Mouse (Mus musculus) layer of hippocampus, postnatal 36 days (tissue): ENCODE data around the gene Znrf1. TPM values are rescaled to one million over a fixed set of nuclear protein-coding genes. Genes with fewer than 3 reads are reported as not detected.

Source experiments
- DNase-seq, 2 experiments: peaks; one replicate each; pipeline ENCODE4 v3.0.0; 2022
- total RNA-seq, 2 experiments: library from RNA; stranded (reverse); gene quantifications; 2 replicates each; pipeline ENCODE4 v1.2.3; 2021

The Znrf1 gene
- total RNA-seq, 2 experiments from 2014 or later, result 110 to 118 TPM

DNA sequence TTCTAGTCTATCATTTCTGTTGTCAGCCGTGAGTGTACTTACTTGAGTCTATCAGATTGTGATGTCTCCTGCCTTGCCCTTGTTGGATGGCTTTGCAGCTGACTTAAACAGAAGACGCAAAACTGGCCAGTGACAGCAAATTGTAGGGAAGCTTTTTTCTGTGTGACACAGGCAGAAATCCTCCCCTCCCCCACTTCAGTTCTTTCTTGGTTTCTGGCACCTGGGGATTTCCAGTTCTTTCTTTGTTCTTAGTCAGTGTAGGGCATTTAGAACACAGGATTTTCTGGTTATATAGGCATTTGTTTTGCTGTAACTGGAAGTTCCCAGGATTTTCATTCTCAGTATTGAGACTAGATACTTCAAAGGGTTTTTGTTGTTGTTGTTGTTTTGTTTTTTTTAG, 34.5 kb downstream of the Znrf1 start:
- no peak for DNase-seq

DNA sequence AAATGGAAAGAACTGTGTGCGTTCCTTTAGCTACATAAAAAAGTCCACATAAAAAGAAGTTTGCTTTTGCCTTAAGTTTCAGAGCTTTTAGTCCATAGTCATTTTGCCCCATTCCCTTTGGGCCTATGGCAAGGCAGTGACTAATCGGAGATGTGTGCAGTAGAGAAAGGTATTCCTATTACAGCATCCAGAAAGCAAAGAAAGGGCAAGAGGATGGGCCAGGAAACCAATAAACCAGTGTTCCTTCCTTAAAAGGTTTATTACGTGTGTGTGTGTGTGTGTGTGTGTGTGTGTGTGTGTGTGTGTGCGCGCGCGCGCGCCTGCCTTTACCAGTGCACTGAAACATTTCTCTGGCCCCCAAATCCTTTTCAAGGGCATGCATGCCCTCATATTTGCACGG, 35.8 kb downstream of the Znrf1 start:
- no peak for DNase-seq

GRCm38 (mm10) chr8:111572431-111572830, 36.5 kb downstream of the Znrf1 start:
- DNase-seq, result no peak

DNA sequence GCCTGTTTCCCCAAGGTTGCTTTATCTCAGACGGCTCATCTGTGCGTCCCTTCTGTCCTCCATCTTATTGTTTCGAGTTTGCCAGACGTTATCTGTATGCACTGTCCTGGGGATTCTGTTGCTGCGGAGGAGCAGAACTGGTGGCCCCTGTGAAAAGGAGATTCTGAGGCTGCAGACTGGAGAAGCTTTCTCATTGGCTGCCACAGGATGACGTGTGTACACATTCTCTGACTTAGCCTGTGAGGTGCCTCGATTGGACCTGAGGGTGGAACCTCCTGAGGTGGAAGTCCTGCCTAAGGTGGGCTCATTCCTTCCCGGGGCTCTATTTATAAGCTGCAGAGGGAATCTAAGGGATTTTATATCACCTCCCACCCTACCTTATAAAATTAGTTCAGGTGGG, 37.7 kb downstream of the Znrf1 start:
- DNase-seq, result no peak

GRCm38 (mm10) chr8:111574016-111574415, 38.1 kb downstream of the Znrf1 start:
- DNase-seq, result no peak

GRCm38 (mm10) chr8:111575492-111575891, 39.6 kb downstream of the Znrf1 start:
- no peak for DNase-seq

DNA sequence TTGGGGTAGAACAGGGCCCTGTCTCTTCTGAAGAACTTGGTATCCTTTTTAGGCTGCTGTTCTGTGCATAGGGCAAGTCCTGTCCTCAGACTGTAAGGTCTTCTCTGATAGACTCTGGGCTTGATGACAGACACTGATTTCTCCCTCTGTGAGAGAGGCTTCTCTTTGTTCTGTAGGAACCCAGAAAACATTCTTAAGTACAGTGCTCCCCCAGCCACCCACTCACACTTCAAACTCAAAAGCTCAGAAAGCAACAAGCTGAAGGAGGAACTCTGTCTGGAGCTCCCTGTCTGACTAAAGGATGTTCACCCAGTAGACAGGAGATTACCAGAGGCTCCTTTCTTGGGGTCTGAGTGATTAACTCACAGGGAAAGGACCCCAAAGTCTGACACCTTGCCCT, 40.6 kb downstream of the Znrf1 start:
- no peak for DNase-seq

DNA sequence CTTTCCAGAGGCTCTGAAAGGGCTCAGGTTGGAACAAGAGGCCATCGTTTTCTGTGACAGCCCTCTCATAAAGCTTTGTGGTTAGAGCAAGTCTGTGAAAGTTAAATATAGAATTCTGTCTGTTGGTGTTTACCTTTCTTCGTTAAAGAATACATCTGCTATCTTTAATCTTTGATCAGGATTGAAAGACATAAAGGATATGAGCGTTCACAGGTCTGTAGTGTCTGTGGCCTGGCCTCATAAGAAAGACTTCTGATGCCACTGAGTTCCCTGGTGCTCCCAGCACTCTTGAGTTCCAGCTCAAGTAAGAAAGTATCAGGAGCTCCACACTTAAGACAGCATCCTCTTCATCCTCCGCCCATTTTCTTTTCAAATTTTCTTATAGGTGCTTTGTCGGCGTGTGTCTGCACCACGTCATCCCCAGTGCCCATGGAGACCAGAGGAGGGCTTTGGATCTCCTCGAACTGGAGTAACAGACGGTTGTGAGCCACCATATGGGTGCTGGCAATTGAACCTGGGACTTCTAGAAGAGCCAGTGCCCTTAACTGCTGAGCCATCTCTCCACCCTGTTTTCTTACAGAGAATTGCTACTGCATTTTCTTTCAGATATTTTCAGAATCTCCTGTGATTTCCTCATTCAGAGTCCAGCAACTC, 42.1 kb downstream of the Znrf1 start:
- no peak for DNase-seq

DNA sequence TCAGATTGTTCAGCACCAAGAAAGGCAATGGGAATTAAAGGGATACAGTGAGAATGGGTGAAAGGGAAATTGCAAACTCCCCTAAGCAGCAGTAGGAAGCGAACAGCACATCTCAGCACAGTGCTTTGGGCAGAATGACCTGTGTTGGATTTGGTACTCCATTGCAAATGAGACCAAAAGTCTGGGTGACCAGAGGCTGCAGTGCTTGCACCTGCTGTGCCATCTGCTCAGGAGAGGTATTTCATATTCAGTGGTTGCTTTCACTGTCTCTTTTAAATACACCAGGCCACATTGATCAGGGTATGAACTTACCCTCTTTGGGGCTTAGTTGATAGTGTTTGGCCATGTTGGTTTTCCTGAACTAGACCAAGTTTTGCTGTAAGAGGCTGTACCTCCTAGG, 43.4 kb downstream of the Znrf1 start:
- DNase-seq, result no peak

- DNase-seq, result no peak
These were observed 44.4 kb downstream of the Znrf1 start for GRCm38 (mm10) chr8:111580306-111580705.

DNA sequence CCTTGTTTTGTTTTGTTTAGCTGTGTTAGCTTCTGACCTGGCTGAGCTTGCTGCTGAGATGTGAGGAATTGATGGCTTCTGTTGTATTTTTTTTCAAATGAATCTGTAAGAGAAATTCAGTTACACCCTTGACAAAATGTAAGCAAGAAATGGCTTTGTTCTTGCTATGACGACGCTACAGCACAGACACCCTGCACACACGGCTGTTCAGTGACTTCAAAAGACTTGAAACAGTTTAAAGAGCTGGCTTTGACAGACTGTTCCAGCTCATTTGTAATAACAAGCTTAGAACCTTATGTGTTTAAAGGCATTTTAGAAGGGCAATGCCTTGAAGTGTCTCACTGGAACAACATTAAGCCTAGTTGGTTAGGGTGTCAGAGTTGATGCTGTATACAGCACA, 46.5 kb downstream of the Znrf1 start:
- DNase-seq, result no peak

DNA sequence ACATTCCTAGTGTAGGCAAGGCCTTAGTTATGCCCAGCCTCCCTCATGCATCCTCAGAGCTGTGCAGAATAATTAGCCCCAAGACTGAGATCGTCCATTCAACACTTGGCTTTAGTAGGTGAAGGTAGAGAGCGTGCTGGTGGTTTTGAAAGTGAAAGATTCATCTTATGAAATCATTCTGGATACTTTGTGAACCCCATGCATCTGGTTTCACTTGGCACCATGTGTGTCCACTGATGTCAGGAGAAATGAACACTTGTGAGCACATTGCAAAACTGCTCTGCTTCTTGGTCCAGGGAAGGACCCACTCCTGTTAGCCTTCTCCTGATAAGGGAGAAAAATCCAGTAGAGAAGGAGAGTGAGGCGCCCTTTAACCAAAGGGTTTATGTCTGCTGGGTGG, 49.0 kb downstream of the Znrf1 start:
- no peak for DNase-seq

DNA sequence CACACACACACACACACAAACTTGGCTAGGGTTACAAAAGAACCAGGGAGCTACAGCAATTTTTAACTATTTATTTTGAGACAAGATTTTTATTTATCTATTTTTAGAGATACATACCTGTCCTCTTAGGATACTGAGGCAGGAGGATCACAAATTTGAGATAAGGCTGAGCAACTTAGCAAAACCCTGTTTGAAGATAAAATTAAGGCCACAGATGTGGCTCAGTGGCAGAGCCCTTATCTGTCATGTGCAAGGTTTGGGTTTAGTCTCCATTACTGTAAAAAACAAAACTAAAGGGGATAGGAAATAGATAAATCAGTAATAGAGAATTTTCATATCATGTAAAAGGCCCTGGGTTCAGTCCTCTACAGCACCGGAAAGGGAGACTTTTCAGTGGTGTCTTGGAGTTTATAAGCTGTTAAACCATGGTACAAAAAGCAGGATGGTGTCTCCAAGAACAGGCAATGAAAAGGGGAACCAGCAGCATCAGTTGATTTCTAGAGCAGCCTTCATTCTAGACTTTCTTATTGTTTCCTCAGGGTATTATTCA, 51.7 kb downstream of the Znrf1 start:
- DNase-seq, result no peak

DNA sequence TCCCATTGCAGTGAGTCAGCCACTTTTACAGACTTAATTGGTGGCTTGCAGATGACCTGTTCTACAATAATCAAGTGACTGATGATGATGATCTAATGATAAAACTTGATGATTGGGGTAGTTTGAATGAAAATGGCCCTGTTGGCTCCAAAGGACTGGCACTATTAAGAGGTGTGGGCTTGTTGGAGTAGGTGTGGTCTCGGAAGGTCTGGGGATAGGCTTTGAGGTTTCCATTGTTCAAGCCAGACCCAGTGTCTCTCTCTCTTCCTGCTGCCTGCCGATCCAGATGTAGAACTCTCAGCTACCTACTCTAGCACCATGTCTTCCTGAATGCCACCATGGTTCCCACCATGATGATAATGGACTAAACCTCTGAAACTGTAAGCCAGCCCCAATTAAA, 52.4 kb downstream of the Znrf1 start:
- no peak for DNase-seq

DNA sequence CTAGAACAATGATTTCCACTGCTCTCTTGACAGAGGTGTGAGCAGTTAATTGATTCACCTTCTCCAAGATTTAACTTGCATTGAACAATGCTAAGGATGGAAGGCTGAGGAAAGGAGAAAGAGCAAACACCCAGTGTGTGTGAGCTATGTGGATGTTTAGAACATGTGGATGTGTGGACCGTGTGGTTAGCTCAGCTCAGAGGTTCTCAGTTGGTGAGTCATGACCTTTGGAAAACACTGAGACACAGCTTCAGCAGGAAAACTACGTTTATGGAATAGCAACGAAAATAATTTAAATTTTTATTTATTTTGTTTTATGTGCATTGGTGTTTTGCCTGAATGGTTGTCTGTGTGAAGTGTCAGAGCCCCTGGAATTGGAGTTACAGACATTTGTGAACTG, 54.3 kb downstream of the Znrf1 start:
- DNase-seq, result no peak

- no peak for DNase-seq
These were observed 55.3 kb downstream of the Znrf1 start for GRCm38 (mm10) chr8:111591176-111591575.

- no peak for DNase-seq
These were observed 56.6 kb downstream of the Znrf1 start for GRCm38 (mm10) chr8:111592390-111592910.

DNA sequence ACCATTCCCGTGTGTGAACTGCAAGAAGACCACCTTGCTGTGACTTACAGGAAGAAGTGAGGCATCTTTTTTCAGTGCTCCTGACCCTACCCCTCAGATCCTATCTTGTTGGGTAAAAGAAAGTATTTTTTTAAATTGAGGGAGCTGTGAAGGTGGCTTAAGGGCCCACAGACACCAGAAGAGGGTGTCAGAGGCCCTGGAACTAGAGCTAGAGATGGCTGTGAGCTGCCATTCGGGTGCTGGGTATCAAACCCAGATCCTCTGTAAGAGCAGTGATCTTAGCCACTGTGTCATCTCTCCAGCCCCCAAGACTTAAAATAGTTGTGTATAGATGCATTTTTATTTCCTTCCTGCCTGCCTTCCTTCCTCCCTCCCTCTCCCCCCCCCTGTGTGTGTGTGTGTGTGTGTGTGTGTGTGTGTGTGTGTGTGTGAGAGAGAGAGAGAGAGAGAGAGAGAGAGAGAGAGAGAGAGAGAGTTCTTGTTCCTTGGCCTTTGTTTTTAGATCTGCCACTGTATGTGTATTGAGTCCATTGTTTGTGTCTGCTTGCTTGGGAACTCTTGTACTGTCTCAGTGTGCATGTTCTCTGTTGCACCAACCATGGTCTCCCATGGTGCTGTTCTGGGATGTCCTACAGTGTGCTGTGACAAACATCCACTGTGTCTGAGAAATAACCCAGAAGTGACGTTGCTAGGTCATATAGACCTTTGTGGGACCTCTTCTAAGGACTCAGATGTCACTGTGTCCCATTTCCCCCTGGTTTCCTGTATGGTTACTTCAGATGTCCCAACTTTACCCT, 58.3 kb downstream of the Znrf1 start:
- DNase-seq, result no peak

DNA sequence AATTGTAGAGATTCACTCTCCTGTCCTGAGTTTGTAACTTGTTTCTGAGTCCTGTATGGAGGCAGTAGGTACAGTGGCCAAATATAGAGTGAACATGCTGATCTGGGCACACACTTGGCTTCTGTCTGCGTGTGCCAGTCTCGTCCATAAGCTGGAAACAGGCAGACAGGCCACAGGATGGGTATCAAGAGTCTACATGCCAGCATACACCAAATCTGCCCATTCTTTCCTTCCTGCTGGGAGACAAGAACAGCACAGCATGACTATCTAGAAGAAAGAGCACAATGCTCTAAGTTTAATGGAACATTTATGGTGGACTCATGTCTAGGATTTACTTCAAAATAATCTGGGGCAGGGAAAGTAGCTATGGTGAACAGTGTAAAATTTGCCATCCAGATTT, 59.1 kb downstream of the Znrf1 start:
- no peak for DNase-seq

- no peak for DNase-seq
These were observed 60.0 kb downstream of the Znrf1 start for GRCm38 (mm10) chr8:111595712-111596484.

GRCm38 (mm10) chr8:111596485-111596821, 60.6 kb downstream of the Znrf1 start:
- DNase-seq, result no peak

DNA sequence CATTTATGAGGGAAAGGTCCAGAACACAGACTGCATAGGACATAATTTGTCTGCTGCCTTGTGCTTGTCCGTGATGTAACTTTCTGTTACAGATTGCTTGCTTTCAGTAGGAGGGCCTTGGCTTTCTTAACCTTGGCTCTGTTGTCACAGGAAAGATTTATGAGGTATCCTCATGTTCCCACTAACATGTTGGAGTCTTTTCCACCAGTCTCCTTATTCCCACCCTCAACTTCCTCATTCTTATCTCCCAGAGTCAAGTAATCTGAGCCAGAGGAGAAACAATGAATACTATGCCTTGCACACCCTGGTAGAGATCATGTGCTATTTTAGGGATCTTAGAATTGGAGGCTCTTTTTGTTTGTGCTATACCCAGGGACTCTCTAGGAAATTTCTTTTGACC, 61.4 kb downstream of the Znrf1 start:
- no peak for DNase-seq
